Mouse (Mus musculus) natural killer cell, adult 2 months (primary cell): ENCODE measurements around the gene Fsip1.
"Not testable (repeated sequence)": the region's sequence is repeated elsewhere in the genome, so short reads cannot be mapped to it uniquely, and the experiment has no call there.

Source experiments
- DNase-seq, 2 experiments: peaks; one replicate each; pipeline ENCODE4 v3.0.0; 2022; ENCODE audit warnings: low spot score in 2 of 2

Gene Fsip1

DNA sequence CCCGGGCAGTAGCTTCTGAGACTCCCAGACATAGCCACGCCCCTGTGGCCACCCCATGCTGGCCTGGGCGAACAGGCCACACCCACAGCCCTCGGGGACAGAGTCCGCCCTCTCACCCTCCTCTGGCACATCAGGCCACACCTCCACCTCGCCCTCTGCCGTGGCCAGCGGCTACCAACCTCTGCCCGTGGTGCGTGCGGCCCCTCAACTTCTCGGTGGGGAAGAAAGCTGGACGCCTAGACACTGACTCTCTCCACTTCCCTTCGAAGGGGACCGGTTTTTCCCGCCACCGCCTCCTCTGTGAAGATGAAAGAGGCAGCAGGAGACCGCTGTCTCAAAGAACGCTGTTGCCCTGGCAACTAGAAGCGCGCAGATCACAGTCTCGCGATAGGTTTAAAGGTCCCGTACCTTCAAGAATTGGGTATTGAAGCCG is at the start of gene Fsip1:
Fsip1 (minus strand) TSS at position 346 of the 433 bp plus-strand sequence.
- peak; percentile 88 to 90 for DNase-seq

GRCm38 (mm10) chr2:118306522-118306895 is 49.7 kb upstream of the Fsip1 start:
- DNase-seq = no peak

DNA sequence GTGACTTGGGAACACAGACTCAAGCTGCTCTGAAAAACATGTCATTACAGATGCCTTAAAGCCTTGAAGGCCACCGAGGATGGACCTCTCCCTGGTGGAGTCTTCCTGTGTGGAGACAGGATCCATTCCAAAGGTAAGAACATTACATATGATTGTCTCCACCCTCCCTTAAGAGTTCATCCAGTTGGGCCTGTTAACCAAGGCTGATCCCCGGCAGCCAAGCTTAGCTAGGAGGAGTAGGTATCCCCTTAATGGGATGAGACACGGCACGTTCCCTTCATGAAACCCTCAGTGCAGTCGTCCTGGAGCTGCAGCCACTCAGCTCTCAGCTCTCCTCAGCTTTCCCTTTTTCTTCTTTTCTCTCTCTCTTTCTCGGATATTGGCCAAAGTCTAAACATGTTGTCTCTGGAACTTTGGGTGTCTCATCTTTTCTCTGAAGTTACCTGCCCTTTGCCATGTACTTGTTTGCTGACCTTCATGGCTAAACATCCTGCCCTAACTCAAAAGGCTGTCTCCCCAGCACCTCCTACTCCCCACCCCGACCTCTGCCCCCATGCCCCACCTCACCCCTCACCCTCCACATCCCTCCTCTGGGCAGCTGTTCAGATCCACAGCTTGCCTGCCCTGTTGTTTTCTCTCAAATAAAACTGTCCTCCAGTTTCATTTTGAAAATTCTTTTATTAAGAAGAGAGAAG is 49.2 kb upstream of the Fsip1 start:
- no peak for DNase-seq

- DNase-seq = peak; percentile 40 to 68
These were observed 46.7 kb upstream of the Fsip1 start for GRCm38 (mm10) chr2:118303456-118303855.

- DNase-seq = no peak
These were observed 44.9 kb upstream of the Fsip1 start for GRCm38 (mm10) chr2:118301656-118302055.

- DNase-seq = no peak
These were observed 44.3 kb upstream of the Fsip1 start for GRCm38 (mm10) chr2:118301041-118301545.

DNA sequence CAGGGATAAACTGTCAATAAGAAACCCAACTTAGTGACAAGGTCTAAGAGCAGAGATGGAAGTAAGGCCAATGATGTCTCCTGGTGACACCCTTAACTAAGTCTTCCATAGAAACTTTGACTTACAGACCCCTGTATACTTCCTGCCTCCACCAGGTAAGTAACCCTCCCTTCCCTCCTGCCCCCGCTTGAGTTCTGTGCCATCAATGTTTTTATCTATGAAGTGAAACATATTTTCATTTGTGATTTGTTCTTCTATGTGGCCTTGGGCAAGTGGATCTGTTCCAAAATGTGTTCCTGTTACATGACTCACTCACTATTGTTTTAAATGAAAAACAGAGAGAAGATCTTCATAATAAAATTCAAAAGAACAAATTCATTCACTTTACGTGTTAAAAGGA is 43.2 kb upstream of the Fsip1 start:
- no peak for DNase-seq

DNA sequence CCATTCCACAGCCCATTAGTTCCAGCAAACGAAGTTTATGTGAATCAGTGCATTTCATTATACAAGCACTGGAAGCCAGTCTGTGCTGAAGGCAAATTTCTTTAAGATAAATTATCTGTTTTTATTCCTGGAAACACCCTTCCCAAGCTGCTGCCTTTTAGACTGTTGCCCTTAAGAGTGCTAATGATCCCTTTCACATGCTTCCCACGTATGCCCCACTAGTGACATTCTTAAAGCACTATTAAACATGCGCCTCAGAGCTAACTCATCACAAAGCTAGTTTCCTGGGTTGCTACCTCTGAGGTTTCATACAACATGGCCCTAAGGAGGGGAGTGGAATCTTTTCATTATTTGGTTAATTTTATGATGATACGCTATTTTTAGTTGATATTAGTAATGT is 41.8 kb upstream of the Fsip1 start:
- DNase-seq = no peak

DNA sequence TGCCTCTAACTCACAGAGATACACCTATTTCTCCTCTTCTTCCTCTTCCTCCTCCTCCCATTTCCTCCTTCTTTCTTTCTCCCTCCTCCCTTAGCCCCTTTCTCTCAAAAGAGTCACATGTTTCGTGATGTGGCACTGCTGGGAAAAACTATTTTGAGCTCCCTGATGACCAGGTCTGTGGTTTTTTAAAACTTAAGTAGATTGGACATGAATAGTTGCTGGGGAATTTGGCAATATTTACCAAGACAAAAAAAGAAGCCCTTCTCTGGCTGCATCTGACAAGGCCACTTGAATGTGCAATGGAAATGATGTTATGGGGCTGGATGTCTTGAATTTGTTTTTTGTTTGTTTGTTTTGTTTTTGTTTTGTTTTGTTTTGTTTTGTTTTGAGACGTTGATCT is 41.2 kb upstream of the Fsip1 start:
- DNase-seq = no peak

GRCm38 (mm10) chr2:118295505-118295904 is 38.7 kb upstream of the Fsip1 start:
- peak in 1 of 2 experiments; percentile 27 for DNase-seq

DNA sequence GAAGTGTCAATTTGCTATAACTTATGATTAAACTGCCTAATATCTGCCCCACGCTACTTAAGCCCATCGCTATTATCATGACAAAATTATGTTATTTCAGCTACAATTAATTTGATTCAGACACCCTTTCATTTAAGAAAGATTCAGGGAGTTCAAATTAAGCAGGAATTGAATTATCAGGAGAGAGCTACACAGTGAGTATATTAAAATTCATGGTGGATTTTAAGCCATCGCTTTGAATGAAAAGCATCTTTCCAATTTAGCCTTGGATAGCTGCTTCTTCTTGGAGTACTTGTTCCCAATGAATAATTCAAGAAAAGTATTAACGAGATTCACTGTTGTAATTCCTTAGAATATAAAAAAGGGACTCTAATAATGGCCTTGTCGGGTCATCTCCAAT is 36.8 kb upstream of the Fsip1 start:
- no peak for DNase-seq

- not testable (repeated sequence) for DNase-seq
These were observed 32.3 kb upstream of the Fsip1 start for GRCm38 (mm10) chr2:118289066-118289460.

DNA sequence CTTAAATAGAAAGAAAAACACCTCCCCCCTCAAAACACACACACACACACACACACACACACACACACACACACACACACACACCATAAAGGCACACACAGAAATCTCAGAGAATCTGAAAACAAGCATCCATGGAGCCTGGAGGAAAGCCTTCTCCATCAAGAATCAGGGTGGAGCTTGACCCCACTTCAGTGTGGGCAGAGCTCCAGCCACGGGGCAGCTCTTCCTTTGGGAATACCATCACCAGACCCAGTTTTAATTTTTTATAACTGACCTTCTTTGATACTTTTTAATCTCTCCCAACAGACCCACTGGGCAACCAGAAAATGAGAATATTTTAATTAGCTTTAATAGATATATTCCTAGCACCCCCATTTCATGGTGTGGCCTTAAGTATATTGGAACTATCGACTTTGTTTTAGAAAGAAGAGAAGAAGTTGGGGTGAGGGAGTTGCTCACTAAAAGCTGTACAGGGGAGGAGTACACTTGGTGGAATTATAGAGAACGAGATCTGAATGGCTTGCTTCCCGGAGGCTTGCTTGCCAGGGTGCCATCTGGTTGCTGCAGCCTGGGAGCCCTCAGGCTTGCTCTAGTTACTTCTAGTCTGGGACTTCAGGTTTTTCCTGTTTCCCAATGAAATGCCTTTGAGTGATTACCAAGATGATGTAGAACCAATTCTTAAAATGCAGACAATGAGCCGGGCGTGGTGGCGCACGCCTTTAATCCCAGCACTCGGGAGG is 31.7 kb upstream of the Fsip1 start:
- DNase-seq = no peak

- DNase-seq = no peak
These were observed 30.9 kb upstream of the Fsip1 start for GRCm38 (mm10) chr2:118287678-118288077.

GRCm38 (mm10) chr2:118282467-118282866 is 25.7 kb upstream of the Fsip1 start:
- DNase-seq = no peak

DNA sequence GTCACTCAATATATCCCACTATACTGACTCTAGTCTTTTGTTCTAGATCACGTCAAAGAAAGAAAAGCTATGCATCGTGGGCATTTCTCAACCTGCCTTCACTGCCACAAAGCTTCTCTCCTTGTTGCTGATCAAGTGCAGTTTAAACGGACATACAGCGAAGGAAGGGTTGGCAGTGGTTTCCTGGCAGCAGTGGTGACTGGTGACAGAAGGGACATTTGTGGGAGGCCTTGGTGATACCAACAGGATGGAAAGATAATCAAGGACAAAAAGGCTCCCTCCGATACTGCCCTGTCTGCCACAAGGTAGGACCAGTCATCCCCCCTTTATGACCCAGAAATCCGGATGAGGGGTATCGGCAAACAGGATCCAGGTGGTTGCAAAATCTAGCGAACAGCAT is 21.5 kb upstream of the Fsip1 start:
- no peak for DNase-seq

DNA sequence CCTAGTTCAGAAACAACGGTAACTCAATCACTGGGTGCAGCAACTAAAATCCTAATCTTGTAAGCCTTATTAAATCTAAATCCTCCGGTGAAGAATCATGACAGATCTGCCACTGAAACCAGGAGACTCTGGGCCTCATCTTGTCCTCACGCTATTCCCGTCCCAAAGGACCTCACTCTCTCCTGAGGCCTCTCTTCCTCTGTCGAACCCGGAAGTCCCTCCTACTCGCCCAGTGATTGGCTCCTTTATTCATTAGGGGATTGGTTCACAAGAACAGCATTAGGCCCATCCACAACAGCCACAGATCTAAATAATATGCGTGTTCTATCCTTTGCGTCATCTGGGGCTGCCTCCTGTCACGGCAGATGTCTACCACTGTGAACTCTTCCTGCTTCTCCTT is 14.8 kb upstream of the Fsip1 start:
- DNase-seq = no peak

DNA sequence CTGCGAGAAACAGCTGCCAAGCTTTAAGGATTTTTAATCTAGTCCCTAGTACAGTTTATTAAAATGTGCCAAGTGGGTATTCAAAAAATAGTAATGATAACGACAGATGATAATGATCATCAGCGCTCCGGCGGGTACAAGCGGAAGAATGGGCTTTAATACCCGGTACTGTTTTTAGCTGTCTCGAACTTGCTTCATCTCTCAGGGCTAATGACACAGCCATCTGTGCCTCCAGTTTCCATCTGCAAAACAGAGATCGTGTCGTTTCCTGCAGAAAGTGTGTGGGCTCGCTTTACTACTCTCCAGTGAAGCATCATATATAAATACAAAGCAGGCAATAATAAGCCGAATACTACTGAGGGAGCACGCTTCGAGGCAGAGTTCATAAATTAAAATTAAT is 13.4 kb upstream of the Fsip1 start:
- DNase-seq = no peak

DNA sequence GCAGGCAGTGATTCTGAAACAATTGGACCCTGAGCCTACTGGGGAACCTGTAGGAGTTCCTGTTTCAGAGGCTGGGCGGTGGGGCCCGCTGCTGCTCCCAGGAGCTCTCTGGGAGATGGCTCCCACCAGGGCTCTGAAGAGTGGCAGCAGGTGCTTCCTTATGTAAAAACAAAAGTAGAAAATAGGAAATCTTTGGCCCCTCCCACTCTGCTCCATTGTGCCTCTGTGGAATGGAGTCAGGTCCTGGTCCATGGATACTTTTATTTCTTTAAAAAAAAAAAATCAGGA is 7.1 kb upstream of the Fsip1 start:
- DNase-seq = no peak

DNA sequence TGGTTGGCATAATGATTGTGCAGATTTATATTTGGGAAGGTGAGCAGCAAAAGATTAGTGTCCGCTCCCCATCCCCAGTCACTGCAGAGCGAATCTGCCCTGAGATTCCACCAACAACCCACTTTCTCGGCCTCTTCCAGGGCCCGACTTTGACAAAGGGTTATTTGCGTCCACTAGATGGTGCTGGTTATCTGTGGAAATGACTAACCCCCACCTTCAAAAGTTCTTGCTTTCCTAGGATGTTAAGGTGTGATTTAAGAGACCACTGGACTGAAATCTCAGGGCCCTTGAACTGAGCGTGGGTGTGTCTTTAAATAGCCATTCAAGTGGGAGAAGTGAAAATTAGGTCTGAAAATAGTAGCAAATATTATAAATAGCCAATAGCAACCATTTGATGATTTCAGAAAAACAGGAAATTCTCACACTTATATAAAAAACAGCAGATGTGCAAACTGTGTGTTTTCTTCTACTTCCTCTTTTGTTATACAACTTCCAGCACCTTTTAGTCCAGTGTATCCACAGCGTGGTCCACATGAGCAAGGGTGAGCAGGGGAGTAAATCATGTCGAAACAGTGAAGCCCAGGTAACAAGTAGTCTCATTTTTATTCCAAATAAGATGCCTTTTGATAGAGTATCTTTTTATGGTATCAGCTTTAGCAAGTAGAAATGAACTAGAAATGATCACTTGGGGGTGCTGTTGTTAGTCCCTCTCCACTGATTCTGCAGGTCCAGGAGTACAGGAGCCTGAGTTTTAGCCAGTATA is 6.6 kb upstream of the Fsip1 start:
- peak; percentile 23 to 68 for DNase-seq

- no peak for DNase-seq
These were observed 5.9 kb upstream of the Fsip1 start for GRCm38 (mm10) chr2:118262673-118263072.

- DNase-seq = peak in 1 of 2 experiments; percentile 24
These were observed 3.0 kb upstream of the Fsip1 start for GRCm38 (mm10) chr2:118259746-118260145.

DNA sequence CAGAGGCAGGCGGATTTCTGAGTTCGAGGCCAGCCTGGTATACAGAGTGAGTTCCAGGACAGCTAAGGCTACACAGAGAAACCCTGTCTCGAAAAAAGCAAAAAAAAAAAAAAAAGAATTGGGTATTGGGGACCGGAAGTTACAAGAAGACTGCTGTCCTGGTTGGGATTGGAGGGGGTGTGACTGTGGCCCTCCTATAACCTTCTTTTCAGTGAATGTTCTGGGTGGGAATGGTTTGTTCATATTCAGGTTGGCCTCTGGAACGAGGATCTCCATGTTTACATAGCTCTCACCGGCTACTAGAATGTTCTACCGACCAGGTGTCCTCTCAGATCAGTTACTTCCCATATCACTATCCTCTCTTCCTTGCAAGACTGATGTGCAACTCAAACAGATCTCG is 328 bp upstream of the Fsip1 start:
- DNase-seq = no peak
